Mouse (Mus musculus) intestine, postnatal 0 days (tissue): ENCODE measurements around the gene Pigz. TPM values are rescaled to one million over a fixed set of nuclear protein-coding genes. Genes with fewer than 3 reads are reported as not detected.
A peak's percentile ranks its signal among the peaks of the same experiment; 100 is the strongest.

Source experiments
- ATAC-seq: fragments of 200-750 bp; cut with Nextera tagmentation; 2 replicates; pipeline ENCODE4 v1.8.0; 2017; ENCODE audit warnings: mild to moderate bottlenecking, moderate TSS enrichment, moderate library complexity
- H3K27ac ChIP-seq: fragments of 300-500 bp; sonication (generic); 2 replicates; pipeline ENCODE4 v1.5.1; 2014; ENCODE audit warnings: mild to moderate bottlenecking, low read depth, low read length, moderate library complexity
- H3K27me3 ChIP-seq: fragments of 300-500 bp; sonication (generic); replicated peaks from 2 replicates; pipeline ENCODE4 v1.6.1; 2014; ENCODE audit warnings: low read length, mixed read lengths; ENCODE audit not compliant: control insufficient read depth, insufficient read depth
- H3K36me3 ChIP-seq: fragments of 300-500 bp; sonication (generic); 2 replicates; pipeline ENCODE4 v1.6.1; 2014; ENCODE audit warnings: mild to moderate bottlenecking, moderate library complexity; ENCODE audit not compliant: control insufficient read depth, insufficient read depth
- H3K4me1 ChIP-seq: fragments of 300-500 bp; sonication (generic); replicated peaks from 2 replicates; pipeline ENCODE4 v1.6.1; 2014; ENCODE audit warnings: antibody characterized with exemption, low read length, mixed read lengths; ENCODE audit not compliant: control insufficient read depth, insufficient read depth
- H3K4me2 ChIP-seq: fragments of 300-500 bp; sonication (generic); replicated peaks from 2 replicates; pipeline ENCODE4 v1.6.1; 2014; ENCODE audit warnings: low read depth, mild to moderate bottlenecking, moderate library complexity
- H3K4me3 ChIP-seq: fragments of 300-500 bp; sonication (generic); 2 replicates; pipeline ENCODE4 v1.5.1; 2014; ENCODE audit warnings: low read depth, low read length
- H3K9ac ChIP-seq: fragments of 300-500 bp; sonication (generic); 2 replicates; pipeline ENCODE4 v1.6.1; 2014; ENCODE audit warnings: mild to moderate bottlenecking, low read depth, low read length
- H3K9me3 ChIP-seq: fragments of 300-500 bp; sonication (generic); 2 replicates; pipeline ENCODE4 v1.6.1; 2016; ENCODE audit warnings: mixed run types; ENCODE audit not compliant: control insufficient read depth
- CTCF ChIP-seq: sonication (generic); IDR thresholded peaks from 2 replicates; pipeline ENCODE4 v1.5.1; 2016; ENCODE audit warnings: low read depth, mild to moderate bottlenecking, control low read depth, antibody characterized with exemption, moderate library complexity
- WGBS: fragments of 180-500 bp; shearing (Covaris S2); extraction: QIAGEN DNeasy Blood & Tissue Kit; methylation state at CpG from one replicate; pipeline ENCODE4 v1.1.7; 2014; 5-methylcytosine and 5-hydroxymethylcytosine counted together
- polyA plus RNA-seq: library from polyadenylated mRNA; unstranded; fragments of >200 nt; fragmentation: Nextera tagmentation; extraction: Ambion mirVana; gene quantifications from 2 replicates; pipeline ENCODE4 v1.2.1, GENCODE M21; 2015

Pigz gene
- polyA plus RNA-seq, 1 experiment from 2014 or later = 0.39 TPM

- H3K27me3 ChIP-seq = no peaks in the 10 kb centered on the region
- no peaks in the 10 kb centered on the region for H3K9me3 ChIP-seq
- no peak overlapping the region for H3K4me3 ChIP-seq
- no peak for ATAC-seq
- no peak overlapping the region for H3K4me2 ChIP-seq
- H3K36me3 ChIP-seq = no peaks in the 10 kb centered on the region
- no peak for TF ChIP-seq CTCF
- WGBS = 65% methylated on average over 11 of the region's 11 CpGs
- no peak overlapping the region for H3K27ac ChIP-seq
- no peak overlapping the region for H3K9ac ChIP-seq
- H3K4me1 ChIP-seq = no peaks in the 10 kb centered on the region
Measured at GRCm38 (mm10) chr16:31908959-31909358, 24.7 kb upstream of the Pigz start.

GRCm38 (mm10) chr16:31910281-31910847, 23.3 kb upstream of the Pigz start:
- Histone ChIP-seq H3K27me3 (no peaks in the 10 kb centered on the region), H3K9ac (no peak overlapping the region), H3K27ac (peak overlapping the region; percentile 46; the same call in 1 of the 2 replicates), H3K4me3 (no peak overlapping the region), H3K9me3 (no peaks in the 10 kb centered on the region), H3K4me1 (no peaks in the 10 kb centered on the region), H3K36me3 (no peaks in the 10 kb centered on the region), H3K4me2 (no peak overlapping the region)
- peak; percentile 87 for ATAC-seq
- 27% methylated on average over 10 of the region's 10 CpGs for WGBS
- TF ChIP-seq CTCF = no peak

- Histone ChIP-seq H3K4me3 (0 out of 2 replicates have a peak overlapping the region, but pooled peaks have one; percentile 6), H3K9ac (peak overlapping the region; percentile 24; the same call in 1 of the 2 replicates), H3K27me3 (no peaks in the 10 kb centered on the region), H3K27ac (peak overlapping the region; percentile 74), H3K9me3 (no peaks in the 10 kb centered on the region), H3K36me3 (no peaks in the 10 kb centered on the region), H3K4me1 (no peaks in the 10 kb centered on the region), H3K4me2 (peak overlapping the region; percentile 59)
- peak; percentile 93 for ATAC-seq
- WGBS = 47% methylated on average over 11 of the region's 11 CpGs
- no peak for TF ChIP-seq CTCF
Measured at GRCm38 (mm10) chr16:31917776-31918175, 15.9 kb upstream of the Pigz start.

- TF ChIP-seq CTCF = peak; percentile 98
- 0 out of 2 replicates have a peak overlapping the region, but pooled peaks have one; percentile 6 for H3K4me3 ChIP-seq
Measured at GRCm38 (mm10) chr16:31918248-31918724, 15.4 kb upstream of the Pigz start.

GRCm38 (mm10) chr16:31924368-31924767, 9.3 kb upstream of the Pigz start:
- no peak overlapping the region for H3K27ac ChIP-seq
- no peak overlapping the region for H3K9ac ChIP-seq
- H3K9me3 ChIP-seq = no peaks in the 10 kb centered on the region
- TF ChIP-seq CTCF = no peak
- no peak overlapping the region for H3K4me2 ChIP-seq
- no peaks in the 10 kb centered on the region for H3K27me3 ChIP-seq
- no peaks in the 10 kb centered on the region for H3K36me3 ChIP-seq
- ATAC-seq = peak; percentile 50
- H3K4me1 ChIP-seq = no peaks in the 10 kb centered on the region
- WGBS = 50% methylated on average over 6 of the region's 6 CpGs
- no peak overlapping the region for H3K4me3 ChIP-seq

More at GRCm38 (mm10) chr16:31918248-31918724, 15.4 kb upstream of the Pigz start:
- no peaks in the 10 kb centered on the region for H3K4me1 ChIP-seq
- H3K9me3 ChIP-seq = no peaks in the 10 kb centered on the region
- ATAC-seq = peak; percentile 48
- peak overlapping the region; percentile 24; the same call in 1 of the 2 replicates for H3K9ac ChIP-seq
- H3K27me3 ChIP-seq = no peaks in the 10 kb centered on the region
- H3K27ac ChIP-seq = peak overlapping the region; percentile 74
- WGBS = 1% methylated on average over 14 of the region's 14 CpGs
- H3K36me3 ChIP-seq = no peaks in the 10 kb centered on the region
- H3K4me2 ChIP-seq = peak overlapping the region; percentile 59

- TF ChIP-seq CTCF = no peak
- Histone ChIP-seq H3K4me3 (no peak overlapping the region), H3K9ac (no peak overlapping the region), H3K27me3 (no peaks in the 10 kb centered on the region), H3K4me2 (no peak overlapping the region), H3K27ac (no peak overlapping the region), H3K4me1 (no peaks in the 10 kb centered on the region), H3K9me3 (no peaks in the 10 kb centered on the region), H3K36me3 (no peaks in the 10 kb centered on the region)
- peak; percentile 44 for ATAC-seq
- 55% methylated on average over 6 of the region's 6 CpGs for WGBS
Measured at GRCm38 (mm10) chr16:31926091-31926490, 7.6 kb upstream of the Pigz start.
